Mouse (Mus musculus) kidney, embryonic 14.5 days (tissue): ENCODE results near the gene Wfdc6a. TPM values are rescaled to one million over a fixed set of nuclear protein-coding genes. Genes with fewer than 3 reads are reported as not detected.
"Not testable (repeated sequence)": the region's sequence is repeated elsewhere in the genome, so short reads cannot be mapped to it uniquely, and the experiment has no call there.

Source experiments
- ATAC-seq: fragments of 200-750 bp; cut with Nextera tagmentation; 2 replicates; pipeline ENCODE4 v1.8.0; 2017; ENCODE audit warnings: moderate number of reproducible peaks, mild to moderate bottlenecking, moderate TSS enrichment, moderate library complexity; ENCODE audit not compliant: low FRiP score, low TSS enrichment
- H3K27ac ChIP-seq: fragments of 300-500 bp; sonication (generic); 2 replicates; pipeline ENCODE4 v1.5.1; 2014; ENCODE audit warnings: low read depth, mild to moderate bottlenecking, low read length, moderate library complexity, mixed read lengths
- H3K27me3 ChIP-seq: fragments of 300-500 bp; sonication (generic); 2 replicates; pipeline ENCODE4 v1.6.1; 2014; ENCODE audit warnings: mild to moderate bottlenecking, low read length; ENCODE audit not compliant: control insufficient read depth, insufficient read depth
- H3K36me3 ChIP-seq: fragments of 300-500 bp; sonication (generic); 2 replicates; pipeline ENCODE4 v1.6.1; 2014; ENCODE audit warnings: low read length, mixed read lengths; ENCODE audit not compliant: control insufficient read depth, insufficient read depth
- H3K4me1 ChIP-seq: fragments of 300-500 bp; sonication (generic); 2 replicates; pipeline ENCODE4 v1.6.1; 2014; ENCODE audit warnings: low read length, mixed read lengths; ENCODE audit not compliant: control insufficient read depth, insufficient read depth
- H3K4me2 ChIP-seq: fragments of 300-500 bp; sonication (generic); replicated peaks from 2 replicates; pipeline ENCODE4 v1.6.1; 2014; ENCODE audit warnings: low read depth, mild to moderate bottlenecking, low read length
- H3K4me3 ChIP-seq: fragments of 300-500 bp; sonication (generic); 2 replicates; pipeline ENCODE4 v1.5.1; 2014; ENCODE audit warnings: mild to moderate bottlenecking, low read length
- H3K9ac ChIP-seq: fragments of 300-500 bp; sonication (generic); 2 replicates; pipeline ENCODE4 v1.6.1; 2014; ENCODE audit warnings: low read depth, mild to moderate bottlenecking, low read length, moderate library complexity
- H3K9me3 ChIP-seq: fragments of 300-500 bp; sonication (generic); 2 replicates; pipeline ENCODE4 v1.6.1; 2016; ENCODE audit warnings: low read length; ENCODE audit not compliant: control insufficient read depth
- WGBS: fragments of 180-500 bp; shearing (Covaris S2); extraction: QIAGEN DNeasy Blood & Tissue Kit; methylation state at CpG from one replicate; pipeline ENCODE4 v1.1.7; 2014; 5-methylcytosine and 5-hydroxymethylcytosine counted together
- polyA plus RNA-seq: library from polyadenylated mRNA; unstranded; fragments of >200 nt; fragmentation: Nextera tagmentation; extraction: Ambion mirVana; gene quantifications from 2 replicates; pipeline ENCODE4 v1.2.1, GENCODE M21; 2014

Wfdc6a gene
- not detected in 2 replicates for polyA plus RNA-seq

DNA sequence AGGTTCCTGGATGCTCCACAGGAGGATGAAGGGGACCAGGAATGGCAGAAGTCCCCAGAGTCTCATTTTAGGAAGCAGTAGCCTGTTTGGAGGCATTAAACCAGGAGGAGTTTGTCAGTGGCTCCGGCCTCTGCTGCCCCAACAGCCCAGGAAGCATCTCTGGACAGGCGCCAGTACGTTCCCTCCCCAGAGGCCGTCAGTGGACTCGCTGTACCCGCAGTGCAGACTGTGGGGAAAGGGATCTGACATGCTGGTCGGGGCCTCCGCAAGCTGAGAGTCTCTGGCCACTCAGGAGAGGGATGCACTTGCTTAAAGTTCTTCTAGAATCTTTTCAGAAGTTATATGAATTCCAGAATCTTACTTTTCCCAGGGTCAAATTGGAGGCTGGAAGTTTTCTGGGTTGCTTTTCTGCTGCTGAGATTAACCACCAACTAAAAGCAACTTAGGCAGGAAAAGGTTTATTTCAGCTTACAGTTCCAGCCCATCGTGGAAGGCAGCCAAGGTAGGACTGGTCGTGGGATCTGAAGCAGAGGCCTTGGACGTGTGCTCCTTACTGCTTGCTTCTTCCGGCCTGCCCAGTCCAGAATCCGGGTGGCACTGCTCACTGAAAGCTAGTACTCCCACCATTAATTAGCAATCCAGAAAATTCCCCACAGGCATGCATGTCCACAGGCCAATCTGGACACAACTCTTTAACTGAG is at the start of gene Wfdc6a:
Wfdc6a (minus strand) TSS at position 423 of the 701 bp plus-strand sequence.
- ATAC-seq, H3K4me3 ChIP-seq, H3K27ac ChIP-seq, H3K9me3 ChIP-seq, H3K9ac ChIP-seq, H3K27me3 ChIP-seq, H3K4me1 ChIP-seq, H3K36me3 ChIP-seq, H3K4me2 ChIP-seq: not testable (repeated sequence)
- WGBS = 61% methylated on average over 13 of the region's 13 CpGs

GRCm38 (mm10) chr2:164621775-164622174 is 36.5 kb upstream of the Wfdc6a start:
- 90% methylated on average over 4 of the region's 4 CpGs for WGBS
- no peak for ATAC-seq
- Histone ChIP-seq H3K9ac (no peak overlapping the region), H3K4me3 (no peak overlapping the region), H3K27ac (no peak overlapping the region), H3K4me2 (no peak overlapping the region), H3K27me3 (no peaks in the 10 kb centered on the region), H3K9me3 (no peaks in the 10 kb centered on the region), H3K36me3 (no peaks in the 10 kb centered on the region), H3K4me1 (no peaks in the 10 kb centered on the region)

DNA sequence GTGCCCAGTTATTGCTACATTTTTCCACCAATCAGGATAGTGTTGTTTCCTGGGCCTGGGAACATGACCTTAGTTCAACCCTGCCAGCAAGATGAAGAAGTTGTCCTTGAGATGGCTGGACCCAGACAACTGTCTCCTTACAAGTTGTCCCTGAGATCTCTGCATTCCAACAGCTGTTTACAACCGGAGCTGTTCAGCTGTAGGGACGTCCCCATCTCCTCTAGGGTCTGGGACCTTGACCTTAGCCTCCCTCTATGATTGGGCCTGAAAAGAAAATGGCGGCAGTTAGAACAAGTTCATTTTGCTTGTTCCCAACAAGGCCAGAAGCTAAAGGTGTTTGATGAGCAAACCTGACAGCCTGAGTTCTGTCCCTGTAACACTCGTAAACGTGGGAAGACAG is 33.8 kb upstream of the Wfdc6a start:
- Histone ChIP-seq H3K9ac (no peak overlapping the region), H3K4me2 (no peak overlapping the region)

GRCm38 (mm10) chr2:164615386-164615785 is 30.1 kb upstream of the Wfdc6a start:
- Histone ChIP-seq H3K9me3 (no peaks in the 10 kb centered on the region), H3K36me3 (no peaks in the 10 kb centered on the region), H3K4me2 (no peak overlapping the region), H3K4me1 (no peaks in the 10 kb centered on the region), H3K27ac (no peak overlapping the region), H3K27me3 (no peaks in the 10 kb centered on the region), H3K4me3 (no peak overlapping the region), H3K9ac (no peak overlapping the region)
- no peak for ATAC-seq
- 94% methylated on average over 3 of the region's 3 CpGs for WGBS

More for the DNA sequence above, 33.8 kb upstream of the Wfdc6a start:
- Histone ChIP-seq H3K27me3 (no peaks in the 10 kb centered on the region), H3K4me3 (no peak overlapping the region), H3K4me1 (no peaks in the 10 kb centered on the region), H3K9me3 (no peaks in the 10 kb centered on the region), H3K27ac (no peak overlapping the region), H3K36me3 (no peaks in the 10 kb centered on the region)
- WGBS = 78% methylated on average over 5 of the region's 5 CpGs
- no peak for ATAC-seq

- not testable (repeated sequence) for H3K27me3 ChIP-seq, H3K4me1 ChIP-seq
These were observed 28.2 kb upstream of the Wfdc6a start, which contains the start of the genes Wfdc6b and Wfdc8 for GRCm38 (mm10) chr2:164613471-164613870. TSS of gene Wfdc6b (plus strand) at chr2:164613522. TSS of gene Wfdc8 (minus strand) at chr2:164613626.

GRCm38 (mm10) chr2:164608781-164609180 is 23.5 kb upstream of the Wfdc6a start:
- WGBS = 43% methylated on average over 6 of the region's 6 CpGs
- no peak for ATAC-seq
- no peak overlapping the region for H3K27ac ChIP-seq

More at GRCm38 (mm10) chr2:164613471-164613870, 28.2 kb upstream of the Wfdc6a start, which contains the start of the genes Wfdc6b and Wfdc8:
- not testable (repeated sequence) for H3K4me2 ChIP-seq, H3K9me3 ChIP-seq, H3K4me3 ChIP-seq, H3K9ac ChIP-seq, H3K36me3 ChIP-seq, ATAC-seq, H3K27ac ChIP-seq
- 54% methylated on average over 8 of the region's 8 CpGs for WGBS

GRCm38 (mm10) chr2:164604411-164604810 is 19.2 kb upstream of the Wfdc6a start:
- Histone ChIP-seq H3K9ac (no peak overlapping the region), H3K27me3 (no peaks in the 10 kb centered on the region), H3K27ac (no peak overlapping the region), H3K4me2 (no peak overlapping the region), H3K9me3 (no peaks in the 10 kb centered on the region), H3K4me1 (no peaks in the 10 kb centered on the region), H3K4me3 (no peak overlapping the region), H3K36me3 (no peaks in the 10 kb centered on the region)
- no peak for ATAC-seq
- WGBS = 90% methylated on average over 8 of the region's 8 CpGs

More at GRCm38 (mm10) chr2:164608781-164609180, 23.5 kb upstream of the Wfdc6a start:
- Histone ChIP-seq H3K4me1 (no peaks in the 10 kb centered on the region), H3K36me3 (no peaks in the 10 kb centered on the region), H3K9ac (no peak overlapping the region), H3K4me2 (0 out of 2 replicates have a peak overlapping the region, but pooled peaks have one; percentile 4), H3K9me3 (no peaks in the 10 kb centered on the region), H3K4me3 (no peak overlapping the region), H3K27me3 (no peaks in the 10 kb centered on the region)

DNA sequence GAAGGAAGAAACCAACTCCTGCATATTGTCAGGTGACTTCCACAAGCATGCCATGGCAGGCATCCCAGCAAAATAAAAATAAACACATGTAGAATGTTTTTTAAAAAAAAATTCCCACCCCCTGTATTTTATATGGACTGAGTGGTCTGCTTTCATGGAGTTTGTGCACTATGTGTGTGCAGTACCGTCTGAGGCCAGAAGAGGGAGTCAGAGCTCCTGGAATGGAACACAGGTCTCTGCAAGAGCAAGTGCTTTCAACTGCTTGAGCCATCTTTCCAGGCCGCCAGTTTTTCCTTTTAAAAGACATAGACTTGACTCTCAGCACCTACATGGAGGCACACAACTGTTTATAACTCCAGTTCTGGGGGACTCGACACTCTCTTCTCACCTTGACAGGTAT is 18.2 kb upstream of the Wfdc6a start:
- H3K36me3 ChIP-seq = no peaks in the 10 kb centered on the region
- no peaks in the 10 kb centered on the region for H3K9me3 ChIP-seq
- H3K4me3 ChIP-seq = no peak overlapping the region
- no peak overlapping the region for H3K4me2 ChIP-seq
- H3K27me3 ChIP-seq = no peaks in the 10 kb centered on the region
- H3K4me1 ChIP-seq = no peaks in the 10 kb centered on the region
- ATAC-seq = no peak
- 83% methylated on average over 3 of the region's 3 CpGs for WGBS
- no peak overlapping the region for H3K9ac ChIP-seq
- H3K27ac ChIP-seq = no peak overlapping the region

- WGBS = 73% methylated on average over 3 of the region's 3 CpGs
- ATAC-seq = no peak
- Histone ChIP-seq H3K4me3 (no peak overlapping the region), H3K27ac (no peak overlapping the region), H3K4me1 (no peaks in the 10 kb centered on the region), H3K36me3 (no peaks in the 10 kb centered on the region), H3K4me2 (no peak overlapping the region), H3K9ac (no peak overlapping the region), H3K27me3 (no peaks in the 10 kb centered on the region), H3K9me3 (no peaks in the 10 kb centered on the region)
These were observed 14.9 kb upstream of the Wfdc6a start for GRCm38 (mm10) chr2:164600179-164600578.
